Mouse (Mus musculus): ENCODE measurements around the gene Ucn2. TPM values are rescaled to one million over a fixed set of nuclear protein-coding genes. Genes with fewer than 3 reads are reported as not detected.
A peak's percentile ranks its signal among the peaks of the same experiment; 100 is the strongest.

Gene Ucn2
- total RNA-seq (2021) = not detected

- intact Hi-C loops (cut with DNase I) = no loop called here
- no peak for DNase-seq (ENCODE audit: low spot score)
Measured at GRCm38 (mm10) chr9:108985710-108986109, at the start of gene Ucn2. Gene Ucn2 (plus strand): TSS chr9:108986010.

- peak; percentile 80 for DNase-seq (ENCODE audit: low spot score)
- intact Hi-C loops (cut with DNase I) = loop anchor here (2.0 to 5.0 kb wide), 2 partner anchors 128 to 184 kb away; partner anchors contain the start of gene Nckipsd
Measured at GRCm38 (mm10) chr9:108936418-108937364, 49.1 kb upstream of the Ucn2 start, which contains the start of gene Uqcrc1. Gene Uqcrc1 (plus strand): TSS chr9:108936633.

- intact Hi-C loops (cut with DNase I) = no loop called here
- DNase-seq (ENCODE audit: low spot score) = no peak
Measured at GRCm38 (mm10) chr9:108945111-108945510, 40.7 kb upstream of the Ucn2 start.

- DNase-seq (ENCODE audit: low spot score) = no peak
- intact Hi-C loops (cut with DNase I) = no loop called here
Measured at GRCm38 (mm10) chr9:108945608-108946007, 40.2 kb upstream of the Ucn2 start.

- peak; percentile 16 for DNase-seq (ENCODE audit: low spot score)
- intact Hi-C loops (cut with DNase I) = no loop called here
Measured at GRCm38 (mm10) chr9:108949231-108949966, 36.4 kb upstream of the Ucn2 start.

- intact Hi-C loops (cut with DNase I) = no loop called here
Measured at GRCm38 (mm10) chr9:108949967-108950728, 35.7 kb upstream of the Ucn2 start.

GRCm38 (mm10) chr9:108953081-108953636, 32.7 kb upstream of the Ucn2 start, which contains the start of gene Col7a1:
Gene Col7a1 (plus strand): TSS chr9:108953586.
- intact Hi-C loops (cut with DNase I) = no loop called here
- DNase-seq (ENCODE audit: low spot score) = no peak

More at GRCm38 (mm10) chr9:108949967-108950728, 35.7 kb upstream of the Ucn2 start:
- no peak for DNase-seq (ENCODE audit: low spot score)

- intact Hi-C loops (cut with DNase I) = no loop called here
- DNase-seq (ENCODE audit: low spot score) = no peak
Measured at GRCm38 (mm10) chr9:108955241-108955640, 30.6 kb upstream of the Ucn2 start.

- intact Hi-C loops (cut with DNase I) = no loop called here
- no peak for DNase-seq (ENCODE audit: low spot score)
Measured at GRCm38 (mm10) chr9:108955846-108956245, 30.0 kb upstream of the Ucn2 start.

GRCm38 (mm10) chr9:108963577-108963976, 22.2 kb upstream of the Ucn2 start:
- intact Hi-C loops (cut with DNase I) = no loop called here
- DNase-seq (ENCODE audit: low spot score) = no peak

GRCm38 (mm10) chr9:108964338-108964737, 21.5 kb upstream of the Ucn2 start:
- no peak for DNase-seq (ENCODE audit: low spot score)
- intact Hi-C loops (cut with DNase I) = no loop called here

- intact Hi-C loops (cut with DNase I) = no loop called here
- no peak for DNase-seq (ENCODE audit: low spot score)
Measured at GRCm38 (mm10) chr9:108970623-108971022, 15.2 kb upstream of the Ucn2 start.

GRCm38 (mm10) chr9:108976483-108976882, 9.3 kb upstream of the Ucn2 start:
- no peak for DNase-seq (ENCODE audit: low spot score)
- intact Hi-C loops (cut with DNase I) = no loop called here

- intact Hi-C loops (cut with DNase I) = no loop called here
- DNase-seq (ENCODE audit: low spot score) = no peak
Measured at GRCm38 (mm10) chr9:108977966-108978365, 7.8 kb upstream of the Ucn2 start.

- DNase-seq (ENCODE audit: low spot score) = no peak
- intact Hi-C loops (cut with DNase I) = no loop called here
Measured at GRCm38 (mm10) chr9:108982498-108982897, 3.3 kb upstream of the Ucn2 start.

- DNase-seq (ENCODE audit: low spot score) = no peak
- intact Hi-C loops (cut with DNase I) = no loop called here
Measured at GRCm38 (mm10) chr9:108983209-108983608, 2.6 kb upstream of the Ucn2 start.

GRCm38 (mm10) chr9:108987704-108988350, 2.0 kb downstream of the Ucn2 start:
- DNase-seq (ENCODE audit: low spot score) = peak; percentile 36

GRCm38 (mm10) chr9:108989802-108990461, 4.1 kb downstream of the Ucn2 start:
- intact Hi-C loops (cut with DNase I) = no loop called here
- DNase-seq (ENCODE audit: low spot score) = no peak

More at GRCm38 (mm10) chr9:108987704-108988350, 2.0 kb downstream of the Ucn2 start:
- intact Hi-C loops (cut with DNase I) = no loop called here

GRCm38 (mm10) chr9:108990462-108990820, 4.6 kb downstream of the Ucn2 start:
- intact Hi-C loops (cut with DNase I) = no loop called here
- DNase-seq (ENCODE audit: low spot score) = no peak
